Mouse (Mus musculus) kidney, adult 2 months (tissue): ENCODE data around the gene Usp54. TPM values are rescaled to one million over a fixed set of nuclear protein-coding genes. Genes with fewer than 3 reads are reported as not detected.
"Not testable (repeated sequence)": the region's sequence is repeated elsewhere in the genome, so short reads cannot be mapped to it uniquely, and the experiment has no call there.

ENCODE experiments used
- DNase-seq: peaks from one replicate; pipeline ENCODE4 v3.0.0; 2021
- H3K27ac ChIP-seq: fragments of 200-500 bp; 2 replicates; pipeline ENCODE4 v1.5.1; 2012; ENCODE audit warnings: low read depth, low read length, control low read depth, inconsistent platforms; ENCODE audit not compliant: insufficient read depth
- H3K27me3 ChIP-seq: fragments of 200-500 bp; replicated peaks from 2 replicates; pipeline ENCODE4 v1.6.1; 2012; ENCODE audit warnings: mild to moderate bottlenecking, moderate library complexity, low read length, inconsistent platforms; ENCODE audit not compliant: control insufficient read depth, insufficient read depth
- H3K36me3 ChIP-seq: fragments of 200-500 bp; 2 replicates; pipeline ENCODE4 v1.6.1; 2012; ENCODE audit warnings: mild to moderate bottlenecking, moderate library complexity, low read length, inconsistent platforms; ENCODE audit not compliant: control insufficient read depth, insufficient read depth
- H3K4me1 ChIP-seq: fragments of 200-500 bp; 2 replicates; pipeline ENCODE4 v1.6.1; 2011; ENCODE audit warnings: low read length; ENCODE audit not compliant: control insufficient read depth, insufficient read depth
- H3K4me3 ChIP-seq: fragments of 200-500 bp; 2 replicates; pipeline ENCODE4 v1.5.1; 2011; ENCODE audit warnings: mild to moderate bottlenecking, low read depth, low read length, control low read depth; ENCODE audit not compliant: insufficient read depth
- CTCF ChIP-seq: fragments of 200-500 bp; conservative IDR thresholded peaks from 2 replicates; pipeline ENCODE4 v1.5.1; 2011; ENCODE audit warnings: low read depth, mild to moderate bottlenecking, control low read depth, low read length, moderate library complexity, mixed read lengths; ENCODE audit not compliant: insufficient read depth, insufficient read length
- POLR2A ChIP-seq: fragments of 200-500 bp; IDR thresholded peaks from one replicate; pipeline ENCODE4 v1.6.1; 2011; ENCODE audit warnings: low read depth, low read length, control low read depth
- WGBS: fragments of 180-500 bp; shearing (Covaris S2); methylation state at CpG from one replicate; pipeline ENCODE4 v1.1.7; 2018; 5-methylcytosine and 5-hydroxymethylcytosine counted together
- polyA plus RNA-seq: library from polyadenylated mRNA; depleted of rRNA; stranded (reverse); fragments of >200 nt; gene quantifications from 2 replicates; pipeline ENCODE4 v1.2.3, GENCODE M21; 2012

Gene Usp54
- polyA plus RNA-seq, 1 experiment, result 7.9 TPM

- no peak for DNase-seq
- no peak for TF ChIP-seq POLR2A
- no peak for TF ChIP-seq CTCF
- WGBS, result 87% methylated on average over 6 of the region's 6 CpGs
Observed at GRCm38 (mm10) chr14:20638702-20639101, 2.2 kb downstream of the Usp54 start.

GRCm38 (mm10) chr14:20637818-20638574 is 2.9 kb downstream of the Usp54 start:
- Histone ChIP-seq H3K27ac (no peak overlapping the region), H3K36me3 (no peaks in the 10 kb centered on the region), H3K4me1 (peaks cover 3% of the 10 kb centered on the region; the same call in 1 of the 2 replicates), H3K4me3 (no peak overlapping the region), H3K27me3 (no peaks in the 10 kb centered on the region)
- DNase-seq, result no peak
- no peak for TF ChIP-seq CTCF
- TF ChIP-seq POLR2A, result no peak
- WGBS, result 71% methylated on average over 2 of the region's 2 CpGs

More at GRCm38 (mm10) chr14:20638702-20639101, 2.2 kb downstream of the Usp54 start:
- Histone ChIP-seq H3K4me3 (no peak overlapping the region), H3K27me3 (no peaks in the 10 kb centered on the region), H3K4me1 (peaks cover 3% of the 10 kb centered on the region; the same call in 1 of the 2 replicates), H3K27ac (no peak overlapping the region), H3K36me3 (no peaks in the 10 kb centered on the region)

- H3K4me3 ChIP-seq, H3K27ac ChIP-seq, H3K27me3 ChIP-seq, H3K4me1 ChIP-seq, DNase-seq, H3K36me3 ChIP-seq: not testable (repeated sequence)
- 94% methylated on average over 3 of the region's 3 CpGs for WGBS
Observed at GRCm38 (mm10) chr14:20636968-20637367, 3.9 kb downstream of the Usp54 start.

GRCm38 (mm10) chr14:20635546-20635945 is 5.3 kb downstream of the Usp54 start:
- no peak overlapping the region for H3K27ac ChIP-seq
- no peaks in the 10 kb centered on the region for H3K36me3 ChIP-seq
- no peak for DNase-seq
- no peaks in the 10 kb centered on the region for H3K4me1 ChIP-seq
- H3K4me3 ChIP-seq, result no peak overlapping the region
- no peak for TF ChIP-seq POLR2A
- no peak for TF ChIP-seq CTCF
- 97% methylated on average over 2 of the region's 2 CpGs for WGBS
- no peaks in the 10 kb centered on the region for H3K27me3 ChIP-seq

- TF ChIP-seq CTCF, result no peak
- no peak for TF ChIP-seq POLR2A
- Histone ChIP-seq H3K4me1 (no peaks in the 10 kb centered on the region), H3K27ac (no peak overlapping the region), H3K4me3 (no peak overlapping the region), H3K36me3 (no peaks in the 10 kb centered on the region), H3K27me3 (no peaks in the 10 kb centered on the region)
- 32% methylated on average over 4 of the region's 4 CpGs for WGBS
- DNase-seq, result no peak
Observed at GRCm38 (mm10) chr14:20631253-20631652, 9.6 kb downstream of the Usp54 start.

- H3K4me1 ChIP-seq, result no peaks in the 10 kb centered on the region
- WGBS, result 68% methylated on average over 3 of the region's 3 CpGs
- H3K27ac ChIP-seq, result no peak overlapping the region
- no peak overlapping the region for H3K4me3 ChIP-seq
- H3K27me3 ChIP-seq, result no peaks in the 10 kb centered on the region
- no peak for DNase-seq
- TF ChIP-seq CTCF (no peak), POLR2A (no peak)
- H3K36me3 ChIP-seq, result no peaks in the 10 kb centered on the region
Observed at GRCm38 (mm10) chr14:20626971-20627370, 13.9 kb downstream of the Usp54 start.

- 32% methylated on average over 2 of the region's 2 CpGs for WGBS
- H3K4me1 ChIP-seq, result no peaks in the 10 kb centered on the region
- no peak overlapping the region for H3K27ac ChIP-seq
- H3K36me3 ChIP-seq, result no peaks in the 10 kb centered on the region
- H3K4me3 ChIP-seq, result no peak overlapping the region
- no peak for DNase-seq
- H3K27me3 ChIP-seq, result no peaks in the 10 kb centered on the region
- TF ChIP-seq CTCF (no peak), POLR2A (no peak)
Observed at GRCm38 (mm10) chr14:20626447-20626846, 14.4 kb downstream of the Usp54 start.
